Mouse (Mus musculus): Measurements from ENCODE around the gene Bpifc.

DNA sequence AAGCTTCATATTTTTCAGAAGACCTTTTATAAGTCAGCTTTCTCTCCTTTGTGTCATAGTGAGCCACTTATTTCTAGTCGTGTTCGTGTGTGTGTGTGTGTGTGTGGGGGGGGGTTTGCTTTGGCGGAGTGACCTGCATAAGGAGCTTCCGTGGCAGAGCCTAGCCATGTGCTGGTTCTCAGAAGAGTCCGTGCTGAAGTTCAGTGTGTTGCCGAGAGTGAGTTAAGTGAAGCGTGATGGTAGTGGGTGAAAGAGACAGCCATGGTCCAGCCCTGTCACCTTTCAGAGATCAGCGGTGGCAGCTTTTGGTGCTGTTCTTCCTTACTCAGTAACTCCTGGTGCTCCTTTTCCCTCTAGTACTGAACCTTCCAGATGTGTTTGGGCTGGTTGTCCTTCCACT, 32.4 kb upstream of the Bpifc start:
- TF ChIP-seq CTCF (IDR thresholded peaks at IDR 0.05), result no peak
- no peak for TF ChIP-seq EP300 (IDR thresholded peaks at IDR 0.05)

Data from lung, postnatal 0 days (tissue).